Mouse (Mus musculus): Measurements from ENCODE around the gene Antxr1.

DNA sequence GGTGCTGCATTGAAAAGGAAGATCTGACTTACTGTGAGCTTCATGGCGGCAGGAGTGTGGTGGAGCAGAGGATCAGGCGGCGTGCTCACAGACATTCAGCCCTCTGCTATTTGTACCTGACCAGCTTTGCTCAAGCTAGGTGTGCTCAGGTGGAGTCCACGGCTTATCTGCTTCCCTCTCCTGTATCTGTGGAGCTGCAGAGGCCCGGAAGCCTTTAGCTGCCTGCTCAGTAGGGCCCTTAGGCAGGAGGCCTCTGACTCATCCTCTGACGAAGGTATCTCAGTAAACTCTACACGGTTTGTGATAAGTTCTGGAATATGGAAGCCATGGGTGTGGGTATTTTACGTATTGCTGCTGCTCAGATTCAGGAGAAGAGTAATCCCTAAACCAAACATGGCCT lies 15.2 kb upstream of the Antxr1 start, which contains the start of gene Gkn1:
- no peak for TF ChIP-seq POLR2A (IDR thresholded peaks at IDR 0.05; ENCODE audit: borderline replicate concordance, insufficient read depth, low read length)
- no peak for TF ChIP-seq CTCF (IDR thresholded peaks at IDR 0.05; ENCODE audit: borderline replicate concordance, insufficient read depth, low read depth, low read length)

All from cerebellum, adult 2 months (tissue).